Mouse (Mus musculus): ENCODE data around the gene Dgki.

GRCm38 (mm10) chr6:37222016-37222415 lies 78.0 kb downstream of the Dgki start:
- TF ChIP-seq CTCF (IDR thresholded peaks at IDR 0.05; ENCODE audit: low read depth) (peak; percentile 21; the same call in 1 of the 2 replicates), EP300 (IDR thresholded peaks at IDR 0.05; ENCODE audit: low read depth) (no peak)
